8 mouse cellular contexts compared by ENCODE assay signal in the genomic region with DNA sequence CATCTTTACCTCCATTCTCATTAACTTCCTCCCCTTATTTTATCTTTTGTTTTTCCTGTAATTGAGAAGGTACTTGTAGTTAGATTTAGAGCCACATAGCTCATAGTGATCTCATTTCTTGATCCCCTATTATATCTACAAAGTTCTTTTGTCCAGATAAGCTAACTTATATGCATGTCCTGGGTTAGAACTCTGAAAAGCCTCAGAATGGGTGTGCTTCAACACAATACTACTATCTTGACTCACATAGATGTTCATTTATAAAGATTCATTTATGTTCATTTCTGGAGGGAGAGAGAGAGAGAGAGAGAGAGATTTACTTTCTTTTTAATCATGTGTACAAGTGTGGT. TPM values are rescaled to one million over a fixed set of nuclear protein-coding genes. Genes with fewer than 3 reads are reported as not detected.
DNase-seq lines count a peak whose midpoint lies in the region; ATAC-seq and TF ChIP-seq lines count a peak whose summit lies in the region.

No protein-coding gene starts in this region.

- H3K4me1 ChIP-seq in kidney, embryonic 16.5 days (ENCODE audit: insufficient read depth, low read length): no peaks in the 10 kb centered on the region
- H3K4me1 ChIP-seq in embryonic facial prominence, embryonic 14.5 days (ENCODE audit: control insufficient read depth, insufficient read depth, low read length): no peaks in the 10 kb centered on the region
- no peaks in the 10 kb centered on the region for H3K4me1 ChIP-seq in intestine, embryonic 16.5 days (ENCODE audit: control insufficient read depth, insufficient read depth, low read length)

- peak overlapping the region; percentile 82 for H3K4me2 ChIP-seq in kidney, embryonic 16.5 days (replicated peaks; ENCODE audit: low read depth, low read length)
- peak overlapping the region; percentile 67 for H3K4me2 ChIP-seq in embryonic facial prominence, embryonic 14.5 days (ENCODE audit: low read depth, low read length)
- H3K4me2 ChIP-seq in intestine, embryonic 16.5 days (ENCODE audit: low read depth, low read length): 0 out of 2 replicates have a peak overlapping the region, but pooled peaks have one; percentile 65
- H3K4me2 ChIP-seq in myocyte (ENCODE audit: low read depth): peak overlapping the region; percentile 86

- no peak for ATAC-seq in kidney, embryonic 16.5 days (ENCODE audit: low FRiP score, low TSS enrichment)
- ATAC-seq in embryonic facial prominence, embryonic 14.5 days (ENCODE audit: low read depth): no peak
- ATAC-seq in intestine, embryonic 16.5 days: no peak
- no peak for ATAC-seq in erythroid progenitor cell, adult 5-6 weeks (replicated peaks; ENCODE audit: low FRiP score, poor library complexity, severe bottlenecking)
- no peak for ATAC-seq in CD4-positive, CD25-positive, alpha-beta regulatory T cell, adult 4 months

- H3K36me3 ChIP-seq in kidney, embryonic 16.5 days (ENCODE audit: insufficient read depth, low read length): no peaks in the 10 kb centered on the region
- H3K36me3 ChIP-seq in embryonic facial prominence, embryonic 14.5 days (ENCODE audit: control insufficient read depth, insufficient read depth, low read length): no peaks in the 10 kb centered on the region
- no peaks in the 10 kb centered on the region for H3K36me3 ChIP-seq in intestine, embryonic 16.5 days (ENCODE audit: control insufficient read depth, insufficient read depth, low read length)
- H3K36me3 ChIP-seq in myocyte (ENCODE audit: control insufficient read depth, insufficient read depth): no peaks in the 10 kb centered on the region

- H3K79me2 ChIP-seq in myocyte (ENCODE audit: control insufficient read depth, insufficient read depth): no peaks in the 10 kb centered on the region

- peak overlapping the region; percentile 57 for H3K4me3 ChIP-seq in kidney, embryonic 16.5 days (ENCODE audit: low read length)
- H3K4me3 ChIP-seq in embryonic facial prominence, embryonic 14.5 days (ENCODE audit: low read depth, low read length): peak overlapping the region; percentile 44
- H3K4me3 ChIP-seq in intestine, embryonic 16.5 days (ENCODE audit: low read length): peak overlapping the region; percentile 43; the same call in 1 of the 2 replicates
- peak overlapping the region; percentile 19 for H3K4me3 ChIP-seq in myocyte

- H3K27me3 ChIP-seq in kidney, embryonic 16.5 days (ENCODE audit: insufficient read depth, low read length): no peaks in the 10 kb centered on the region
- H3K27me3 ChIP-seq in embryonic facial prominence, embryonic 14.5 days (replicated peaks; ENCODE audit: control insufficient read depth, insufficient read depth, low read length): no peaks in the 10 kb centered on the region
- no peaks in the 10 kb centered on the region for H3K27me3 ChIP-seq in intestine, embryonic 16.5 days (replicated peaks; ENCODE audit: control insufficient read depth, insufficient read depth, low read length)
- no peaks in the 10 kb centered on the region for H3K27me3 ChIP-seq in myocyte (ENCODE audit: control insufficient read depth, insufficient read depth, insufficient read length)

- no peak overlapping the region for H3ac ChIP-seq in myocyte (ENCODE audit: control insufficient read depth, insufficient read length)

- DNase-seq in kidney, postnatal 14 days: no peak
- DNase-seq in embryonic facial prominence, embryonic 14.5 days (ENCODE audit: low spot score): no peak
- no peak for DNase-seq in gastrocnemius, postnatal 25 days

- H3K9ac ChIP-seq in kidney, embryonic 16.5 days (replicated peaks; ENCODE audit: low read length): no peak overlapping the region
- no peak overlapping the region; the same call in 1 of the 2 replicates for H3K9ac ChIP-seq in embryonic facial prominence, embryonic 14.5 days (ENCODE audit: low read depth, low read length)
- no peak overlapping the region for H3K9ac ChIP-seq in intestine, embryonic 16.5 days (ENCODE audit: low read depth, low read length)

- H3K27ac ChIP-seq in kidney, embryonic 16.5 days (ENCODE audit: low read length): no peak overlapping the region
- no peak overlapping the region for H3K27ac ChIP-seq in embryonic facial prominence, embryonic 14.5 days (replicated peaks; ENCODE audit: low read depth, low read length)
- H3K27ac ChIP-seq in intestine, embryonic 16.5 days (ENCODE audit: low read length): no peak overlapping the region

- H3K9me3 ChIP-seq in kidney, embryonic 16.5 days (ENCODE audit: low read length): no peaks in the 10 kb centered on the region
- no peaks in the 10 kb centered on the region for H3K9me3 ChIP-seq in embryonic facial prominence, embryonic 14.5 days (ENCODE audit: control insufficient read depth, low read length)
- no peaks in the 10 kb centered on the region for H3K9me3 ChIP-seq in intestine, embryonic 16.5 days (ENCODE audit: control insufficient read depth, low read length)

- no peak for TF ChIP-seq POLR2A in myocyte (IDR thresholded peaks at IDR 0.05; ENCODE audit: insufficient read length, low read depth)

TF ChIP-seq in myocyte, 11 proteins besides CTCF, POLR2A, EP300 and RAD21:
- TF ChIP-seq REST (IDR thresholded peaks at IDR 0.05; ENCODE audit: insufficient read depth, insufficient read length) (no peak), TCF3 (IDR thresholded peaks at IDR 0.05; ENCODE audit: insufficient read length, low read depth) (no peak), CEBPB (IDR thresholded peaks at IDR 0.05; ENCODE audit: insufficient read depth, poor library complexity, severe bottlenecking) (no peak), POLR2AphosphoS2 (IDR thresholded peaks at IDR 0.05; ENCODE audit: insufficient read length, low read depth) (no peak), MYOD1 (IDR thresholded peaks at IDR 0.05; ENCODE audit: control insufficient read depth in 1 of 3, insufficient read length in 2 of 3, low read depth in 2 of 3) (no peak), TCF12 (IDR thresholded peaks at IDR 0.05; ENCODE audit: insufficient read depth, poor library complexity, severe bottlenecking) (no peak), MAX (IDR thresholded peaks at IDR 0.05; ENCODE audit: low read depth) (no peak), MYOG (IDR thresholded peaks at IDR 0.05; ENCODE audit: control insufficient read depth in 1 of 3, insufficient read depth in 1 of 3, insufficient read length in 2 of 3, low read depth in 2 of 3) (no peak), SRF (IDR thresholded peaks at IDR 0.05; ENCODE audit: control insufficient read depth, insufficient read length, low read depth) (no peak), USF1 (IDR thresholded peaks at IDR 0.05; ENCODE audit: low read depth) (no peak)

RNA-seq across cellular contexts. Expression of gene Dtx4, which starts 17.3 kb away (rescaled TPM):
- polyA plus RNA-seq in kidney, embryonic 16.5 days (2015; fragmentation: Nextera tagmentation; extraction: Ambion mirVana): 6.1 and 6.6 TPM in 2 replicates
- polyA plus RNA-seq in embryonic facial prominence, embryonic 14.5 days (2014; fragmentation: Nextera tagmentation; extraction: Ambion mirVana): 11.9 and 14.5 TPM in 2 replicates
- 9.9 and 11.1 TPM in 2 replicates for polyA plus RNA-seq in intestine, embryonic 16.5 days (2015; fragmentation: Nextera tagmentation; extraction: Ambion mirVana)
- polyA plus RNA-seq in myocyte (2012; fragmentation: generic; extraction: Trizol): 21.2 TPM
- 5.8 and 7.1 TPM in 2 replicates for total RNA-seq in erythroid progenitor cell, adult 5-6 weeks (2015; ENCODE audit: low replicate concordance)
- total RNA-seq in erythroid progenitor cell, adult 5-6 weeks (2017; ENCODE audit: low replicate concordance): 1.2 and 2.6 TPM in 2 replicates
- total RNA-seq in gastrocnemius, postnatal 25 days (2021): 1 to 10 TPM; 6.2 to 6.7 TPM
- 10 to 100 TPM in 1 of 2 experiments, 1 to 10 TPM in 1; 6.8 to 11.4 TPM for polyA plus RNA-seq in CD4-positive, CD25-positive, alpha-beta regulatory T cell, adult 4 months (2017; shearing (Covaris generic))

RNA-seq across cellular contexts. Expression of gene Fam111a, which starts 27.0 kb away (rescaled TPM):
- 24.3 and 26.0 TPM in 2 replicates for polyA plus RNA-seq in kidney, embryonic 16.5 days (2015; fragmentation: Nextera tagmentation; extraction: Ambion mirVana)
- polyA plus RNA-seq in embryonic facial prominence, embryonic 14.5 days (2014; fragmentation: Nextera tagmentation; extraction: Ambion mirVana): 28.3 and 28.9 TPM in 2 replicates
- polyA plus RNA-seq in intestine, embryonic 16.5 days (2015; fragmentation: Nextera tagmentation; extraction: Ambion mirVana): 16.2 and 16.3 TPM in 2 replicates
- polyA plus RNA-seq in myocyte (2012; fragmentation: generic; extraction: Trizol): 5.4 TPM
- 154 and 179 TPM in 2 replicates for total RNA-seq in erythroid progenitor cell, adult 5-6 weeks (2015; ENCODE audit: low replicate concordance)
- 182 and 186 TPM in 2 replicates for total RNA-seq in erythroid progenitor cell, adult 5-6 weeks (2017; ENCODE audit: low replicate concordance)
- total RNA-seq in gastrocnemius, postnatal 25 days (2021): 1 to 10 TPM; 2.5 to 3.9 TPM
- 10 to 100 TPM; 43.5 to 49.8 TPM for polyA plus RNA-seq in CD4-positive, CD25-positive, alpha-beta regulatory T cell, adult 4 months (2017; shearing (Covaris generic))

RNA-seq across cellular contexts. Expression of gene Mpeg1, which starts 57.9 kb away (rescaled TPM):
- polyA plus RNA-seq in kidney, embryonic 16.5 days (2015; fragmentation: Nextera tagmentation; extraction: Ambion mirVana): 0.54 and 0.62 TPM in 2 replicates
- polyA plus RNA-seq in embryonic facial prominence, embryonic 14.5 days (2014; fragmentation: Nextera tagmentation; extraction: Ambion mirVana): 0.93 and 1.2 TPM in 2 replicates
- polyA plus RNA-seq in intestine, embryonic 16.5 days (2015; fragmentation: Nextera tagmentation; extraction: Ambion mirVana): 0.97 and 1.0 TPM in 2 replicates
- 0.06 TPM for polyA plus RNA-seq in myocyte (2012; fragmentation: generic; extraction: Trizol)
- 61.6 and 71.0 TPM in 2 replicates for total RNA-seq in erythroid progenitor cell, adult 5-6 weeks (2015; ENCODE audit: low replicate concordance)
- 23.0 and 36.1 TPM in 2 replicates for total RNA-seq in erythroid progenitor cell, adult 5-6 weeks (2017; ENCODE audit: low replicate concordance)
- under 1 TPM; 0.74 to 0.88 TPM for total RNA-seq in gastrocnemius, postnatal 25 days (2021)
- under 1 TPM; 0.15 to 0.44 TPM for polyA plus RNA-seq in CD4-positive, CD25-positive, alpha-beta regulatory T cell, adult 4 months (2017; shearing (Covaris generic))
